Mouse (Mus musculus) lung, adult 2 months (tissue): ENCODE measurements around the gene Hagh. TPM values are rescaled to one million over a fixed set of nuclear protein-coding genes. Genes with fewer than 3 reads are reported as not detected.

Experiments
- DNase-seq: peaks from one replicate; pipeline ENCODE4 v3.0.0; 2022
- H3K4me1 ChIP-seq: fragments of 200-500 bp; 2 replicates; pipeline ENCODE4 v1.6.1; 2011; ENCODE audit warnings: low read length; ENCODE audit not compliant: control insufficient read depth, insufficient read depth
- H3K4me3 ChIP-seq: fragments of 200-500 bp; replicated peaks from 2 replicates; pipeline ENCODE3; 2011; ENCODE audit warnings: low read depth, mild to moderate bottlenecking, control low read depth, low read length; ENCODE audit errors: extremely low read depth
- CTCF ChIP-seq: fragments of 200-500 bp; IDR thresholded peaks from 2 replicates; pipeline ENCODE4 v1.5.1; 2011; ENCODE audit warnings: mild to moderate bottlenecking, low read length, control low read depth; ENCODE audit not compliant: insufficient read depth
- POLR2A ChIP-seq: fragments of 200-500 bp; IDR thresholded peaks from 2 replicates; pipeline ENCODE4 v1.6.1; 2011; ENCODE audit warnings: low read depth, mild to moderate bottlenecking, control low read depth, low read length, borderline replicate concordance; ENCODE audit errors: extremely low read depth
- WGBS: fragments of 180-500 bp; shearing (Covaris S2); methylation state at CpG from one replicate; pipeline ENCODE4 v1.1.7; 2018; 5-methylcytosine and 5-hydroxymethylcytosine counted together
- polyA plus RNA-seq: library from polyadenylated mRNA; depleted of rRNA; stranded (reverse); fragments of >200 nt; gene quantifications from 2 replicates; pipeline ENCODE4 v1.2.3, GENCODE M21; 2012

The Hagh gene
- polyA plus RNA-seq, 1 experiment: 56.1 TPM

- TF ChIP-seq CTCF: no peak
- TF ChIP-seq POLR2A: no peak
- H3K4me1 ChIP-seq: no peaks in the 10 kb centered on the region
- DNase-seq: no peak
- H3K4me3 ChIP-seq: no peak overlapping the region
- WGBS: 78% methylated on average over 5 of the region's 5 CpGs
Observed at GRCm38 (mm10) chr17:24815256-24815655, 24.7 kb upstream of the Hagh start.

GRCm38 (mm10) chr17:24817503-24817902 lies 22.4 kb upstream of the Hagh start:
- no peak for DNase-seq
- WGBS: 35% methylated on average over 1 of the region's 1 CpGs
- TF ChIP-seq POLR2A: no peak
- no peak for TF ChIP-seq CTCF

GRCm38 (mm10) chr17:24818172-24818571 lies 21.8 kb upstream of the Hagh start:
- Histone ChIP-seq H3K4me3 (no peak overlapping the region), H3K4me1 (no peaks in the 10 kb centered on the region)
- WGBS: 33% methylated on average over 6 of the region's 6 CpGs
- TF ChIP-seq CTCF: no peak
- no peak for TF ChIP-seq POLR2A
- no peak for DNase-seq

More at GRCm38 (mm10) chr17:24817503-24817902, 22.4 kb upstream of the Hagh start:
- no peaks in the 10 kb centered on the region for H3K4me1 ChIP-seq
- H3K4me3 ChIP-seq: no peak overlapping the region

- H3K4me3 ChIP-seq: no peak overlapping the region
- TF ChIP-seq CTCF (no peak), POLR2A (no peak)
- H3K4me1 ChIP-seq: no peaks in the 10 kb centered on the region
- no peak for DNase-seq
- 40% methylated on average over 2 of the region's 2 CpGs for WGBS
Observed at GRCm38 (mm10) chr17:24819469-24819868, 20.5 kb upstream of the Hagh start.

- Histone ChIP-seq H3K4me3 (no peak overlapping the region), H3K4me1 (no peaks in the 10 kb centered on the region)
- TF ChIP-seq POLR2A: no peak
- TF ChIP-seq CTCF: no peak
- DNase-seq: no peak
- WGBS: 35% methylated on average over 3 of the region's 3 CpGs
Observed at GRCm38 (mm10) chr17:24821351-24822280, 18.3 kb upstream of the Hagh start.

GRCm38 (mm10) chr17:24840341-24840740 lies 398 bp downstream of the Hagh start:
- TF ChIP-seq CTCF (no peak), POLR2A (no peak)
- H3K4me3 ChIP-seq: no peak overlapping the region
- WGBS: 48% methylated on average over 5 of the region's 5 CpGs
- DNase-seq: no peak
- H3K4me1 ChIP-seq: no peaks in the 10 kb centered on the region

DNA sequence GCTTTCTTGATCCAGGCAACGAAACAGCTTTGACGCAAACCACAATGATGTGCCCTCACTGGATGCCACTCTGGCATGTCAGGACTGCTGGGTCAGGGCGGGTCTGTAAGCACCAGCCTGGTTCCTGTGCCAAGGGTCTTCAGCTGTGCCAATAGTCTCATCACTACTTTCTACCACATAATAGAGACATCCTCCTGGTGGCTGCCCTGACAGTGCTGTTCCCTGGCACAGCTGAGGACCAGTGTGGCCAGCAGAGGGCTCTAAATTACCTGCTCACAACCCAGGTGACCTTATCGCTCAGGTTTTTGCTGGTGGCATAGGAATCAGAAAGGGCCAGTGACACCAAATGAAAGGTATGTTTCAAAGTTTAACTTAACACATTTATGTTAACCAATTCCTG lies 1.2 kb downstream of the Hagh start:
- TF ChIP-seq CTCF (peak; percentile 53; the same call in 1 of the 2 replicates), POLR2A (no peak)
- no peaks in the 10 kb centered on the region for H3K4me1 ChIP-seq
- no peak overlapping the region for H3K4me3 ChIP-seq
- WGBS: 43% methylated on average over 4 of the region's 4 CpGs
- DNase-seq: peak; percentile 28

- WGBS: 54% methylated on average over 2 of the region's 2 CpGs
- H3K4me1 ChIP-seq: no peaks in the 10 kb centered on the region
- no peak for TF ChIP-seq POLR2A
- TF ChIP-seq CTCF: peak; percentile 20; the same call in 1 of the 2 replicates
- no peak overlapping the region for H3K4me3 ChIP-seq
- DNase-seq: no peak
Observed at GRCm38 (mm10) chr17:24842631-24843030, 2.7 kb downstream of the Hagh start.

DNA sequence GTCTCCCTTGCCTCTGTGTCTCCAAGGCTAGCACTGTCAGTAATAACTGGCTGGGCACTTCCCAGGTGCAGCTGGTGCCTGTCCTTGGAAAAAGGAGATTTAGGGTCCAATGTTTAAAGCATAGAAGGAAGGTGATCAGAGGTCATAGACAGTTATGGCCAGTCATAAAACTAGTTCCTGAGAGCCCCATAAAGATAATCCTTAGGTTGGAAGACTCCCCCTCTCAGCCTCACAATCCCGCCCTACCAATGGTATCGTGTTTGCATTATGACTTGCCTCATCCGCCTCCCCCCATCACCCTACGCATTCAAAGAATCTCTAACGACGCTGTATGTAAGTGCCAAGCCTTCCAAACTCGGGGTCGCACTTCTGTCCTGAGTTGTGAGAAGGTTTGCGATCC lies 4.6 kb downstream of the Hagh start:
- no peak for DNase-seq
- H3K4me3 ChIP-seq: no peak overlapping the region
- 61% methylated on average over 9 of the region's 9 CpGs for WGBS
- no peak for TF ChIP-seq CTCF
- TF ChIP-seq POLR2A: no peak
- H3K4me1 ChIP-seq: peaks cover 2% of the 10 kb centered on the region; the same call in 1 of the 2 replicates

- WGBS: 92% methylated on average over 1 of the region's 1 CpGs
- no peak for DNase-seq
- TF ChIP-seq CTCF (no peak), POLR2A (no peak)
- Histone ChIP-seq H3K4me1 (peaks cover 2% of the 10 kb centered on the region; the same call in 1 of the 2 replicates), H3K4me3 (no peak overlapping the region)
Observed at GRCm38 (mm10) chr17:24847386-24847785, 7.4 kb downstream of the Hagh start.
